Mouse (Mus musculus) kidney, adult 8-10 months (tissue): ENCODE measurements at regions not wholly inside any gene's neighbourhood (a gene's known extent, or its start where the extent isn't known, plus 50 kb on each side); places are given as distances from the start of the nearest gene placed in this dataset.

Experiments
- DNase-seq, 2 experiments: peaks; one replicate each; pipeline ENCODE4 v3.0.0; 2022

DNA sequence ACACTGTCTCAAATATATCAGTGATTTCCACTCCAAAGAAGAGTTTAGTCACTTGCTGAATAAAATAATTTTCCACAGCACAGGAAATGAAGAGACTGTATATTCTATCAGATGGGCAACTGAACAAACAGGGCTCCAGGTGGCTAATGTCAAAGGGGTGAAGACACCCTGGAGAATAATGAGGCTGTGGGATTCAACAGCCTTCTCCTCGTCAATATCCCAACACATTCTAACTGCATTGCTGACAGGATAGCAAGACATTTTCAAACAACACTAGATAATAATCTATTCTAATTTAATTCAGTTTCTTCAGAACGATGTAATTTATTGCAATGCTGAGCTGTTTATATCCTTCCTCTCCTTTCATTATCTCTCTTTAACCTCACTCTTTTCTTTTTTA is 134.4 kb upstream of the Klhl13 start:
- DNase-seq, result no peak

GRCm38 (mm10) chrX:23495199-23495598 is 130.3 kb upstream of the Klhl13 start:
- no peak for DNase-seq

DNA sequence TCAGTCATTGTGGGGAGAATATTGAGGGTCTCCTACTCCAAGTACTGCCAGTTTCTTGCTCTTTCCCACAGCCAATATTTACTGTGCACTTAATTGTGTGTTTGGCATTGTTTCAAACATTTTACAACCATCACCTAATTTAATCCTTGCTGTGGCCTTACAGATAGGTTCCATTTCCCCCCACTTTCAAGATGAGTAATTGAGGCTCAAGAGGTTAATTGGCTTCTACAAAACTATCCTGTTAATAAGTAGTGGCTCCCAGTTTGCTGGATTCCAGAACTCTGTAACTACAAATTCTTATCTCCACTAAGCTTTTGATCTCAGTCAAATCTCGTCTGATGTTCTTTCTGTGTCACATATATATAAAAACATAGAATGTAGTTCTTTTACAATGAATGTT is 112.0 kb upstream of the Klhl13 start:
- DNase-seq, result no peak

DNA sequence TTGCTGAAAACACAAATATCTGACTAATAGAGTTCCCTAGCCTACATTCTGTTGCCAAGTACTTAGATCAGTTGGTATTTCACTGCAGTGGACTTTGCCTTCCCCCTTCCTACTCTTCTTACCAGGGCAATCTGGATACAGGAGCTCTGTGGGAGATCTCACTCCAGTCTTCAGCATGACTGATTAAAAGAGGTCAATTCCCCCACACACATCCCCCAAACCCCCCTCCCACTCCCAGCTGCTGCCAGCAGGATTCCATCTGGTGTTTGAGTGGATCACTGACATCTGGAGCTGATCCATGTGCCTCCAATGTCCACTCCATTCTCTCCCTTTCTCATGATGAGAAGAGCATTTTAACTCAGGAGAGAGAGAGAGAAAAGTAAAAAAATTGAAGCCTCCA is 101.1 kb upstream of the Klhl13 start:
- DNase-seq, result peak; percentile 3 to 13

GRCm38 (mm10) chrX:23453616-23454015 is 88.7 kb upstream of the Klhl13 start:
- DNase-seq, result no peak

DNA sequence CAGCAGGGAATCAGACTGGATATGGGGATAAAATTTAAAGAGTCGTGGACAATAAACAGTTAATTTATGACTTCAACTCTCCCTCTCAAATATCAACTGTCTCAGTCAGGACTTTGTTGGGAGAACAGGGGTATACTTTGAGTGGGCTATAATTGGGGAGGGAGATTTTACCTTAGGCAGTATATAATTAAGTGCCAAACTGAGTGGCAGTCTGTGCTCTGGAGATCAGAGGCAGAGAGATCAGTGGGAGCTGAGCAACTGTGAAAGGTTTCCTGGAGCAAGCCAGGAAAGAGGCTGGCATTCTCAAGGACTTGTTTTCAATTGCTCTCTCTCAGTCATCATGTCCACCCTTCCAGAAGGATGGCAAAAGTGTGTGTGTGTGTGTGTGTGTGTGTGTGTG is 57.9 kb upstream of the Klhl13 start:
- no peak for DNase-seq

- no peak for DNase-seq
Observed at GRCm38 (mm10) chrX:23417525-23417924, 52.6 kb upstream of the Klhl13 start.
